Mouse (Mus musculus): ENCODE measurements around the gene Rasgef1b. TPM values are rescaled to one million over a fixed set of nuclear protein-coding genes. Genes with fewer than 3 reads are reported as not detected.

Gene Rasgef1b
- polyA plus RNA-seq, 1 experiment from 2014 or later = 28.6 TPM

GRCm38 (mm10) chr5:99502681-99503080, 226.2 kb downstream of the Rasgef1b start:
- no peak overlapping the region for H3K9ac ChIP-seq (ENCODE audit: low read length)
- WGBS = 89% methylated on average over 9 of the region's 9 CpGs
- ATAC-seq (ENCODE audit: low FRiP score) (no peak), DNase-seq (ENCODE audit: low spot score, missing footprints) (no peak)
- no peak overlapping the region for H3K4me2 ChIP-seq
- H3K27ac ChIP-seq (ENCODE audit: low read depth, low read length) = no peak overlapping the region
- H3K9me3 ChIP-seq (ENCODE audit: control insufficient read depth, low read length) = no peaks in the 10 kb centered on the region
- no peaks in the 10 kb centered on the region for H3K36me3 ChIP-seq (ENCODE audit: control insufficient read depth, insufficient read depth, low read length)
- no peaks in the 10 kb centered on the region for H3K27me3 ChIP-seq (ENCODE audit: control insufficient read depth, insufficient read depth, low read length)
- H3K4me3 ChIP-seq (ENCODE audit: low read depth, low read length) = no peak overlapping the region
- peaks cover 3% of the 10 kb centered on the region; the same call in 1 of the 2 replicates for H3K4me1 ChIP-seq (ENCODE audit: control insufficient read depth, insufficient read depth, low read length)

GRCm38 (mm10) chr5:99499404-99500089, 229.3 kb downstream of the Rasgef1b start:
- Histone ChIP-seq H3K4me3 (ENCODE audit: low read depth, low read length) (no peak overlapping the region), H3K9ac (ENCODE audit: low read length) (no peak overlapping the region), H3K4me1 (ENCODE audit: control insufficient read depth, insufficient read depth, low read length) (peaks cover 9% of the 10 kb centered on the region; the same call in 1 of the 2 replicates), H3K36me3 (ENCODE audit: control insufficient read depth, insufficient read depth, low read length) (no peaks in the 10 kb centered on the region), H3K27ac (ENCODE audit: low read depth, low read length) (no peak overlapping the region), H3K4me2 (no peak overlapping the region), H3K9me3 (ENCODE audit: control insufficient read depth, low read length) (no peaks in the 10 kb centered on the region), H3K27me3 (ENCODE audit: control insufficient read depth, insufficient read depth, low read length) (no peaks in the 10 kb centered on the region)
- DNase-seq (ENCODE audit: low spot score, missing footprints) = no peak
- WGBS = 96% methylated on average over 7 of the region's 7 CpGs
- ATAC-seq (ENCODE audit: low FRiP score) = no peak

GRCm38 (mm10) chr5:99497856-99498255, 231.0 kb downstream of the Rasgef1b start:
- Histone ChIP-seq H3K27ac (ENCODE audit: low read depth, low read length) (no peak overlapping the region), H3K4me3 (ENCODE audit: low read depth, low read length) (no peak overlapping the region), H3K9me3 (ENCODE audit: control insufficient read depth, low read length) (no peaks in the 10 kb centered on the region), H3K4me1 (ENCODE audit: control insufficient read depth, insufficient read depth, low read length) (peaks cover 6% of the 10 kb centered on the region; the same call in 1 of the 2 replicates), H3K4me2 (no peak overlapping the region), H3K27me3 (ENCODE audit: control insufficient read depth, insufficient read depth, low read length) (no peaks in the 10 kb centered on the region; the same call in 1 of the 2 replicates), H3K9ac (ENCODE audit: low read length) (no peak overlapping the region), H3K36me3 (ENCODE audit: control insufficient read depth, insufficient read depth, low read length) (no peaks in the 10 kb centered on the region)
- DNase-seq (ENCODE audit: low spot score, missing footprints) (no peak), ATAC-seq (ENCODE audit: low FRiP score) (no peak)
- WGBS = 81% methylated on average over 11 of the region's 11 CpGs

GRCm38 (mm10) chr5:99496931-99497782, 231.7 kb downstream of the Rasgef1b start:
- ATAC-seq (ENCODE audit: low FRiP score) = no peak
- H3K4me2 ChIP-seq = no peak overlapping the region
- no peak overlapping the region for H3K9ac ChIP-seq (ENCODE audit: low read length)
- no peak for DNase-seq (ENCODE audit: low spot score, missing footprints)
- no peak overlapping the region for H3K4me3 ChIP-seq (ENCODE audit: low read depth, low read length)
- H3K9me3 ChIP-seq (ENCODE audit: control insufficient read depth, low read length) = no peaks in the 10 kb centered on the region
- peaks cover 6% of the 10 kb centered on the region; the same call in 1 of the 2 replicates for H3K4me1 ChIP-seq (ENCODE audit: control insufficient read depth, insufficient read depth, low read length)
- WGBS = 66% methylated on average over 9 of the region's 9 CpGs
- H3K27me3 ChIP-seq (ENCODE audit: control insufficient read depth, insufficient read depth, low read length) = peaks cover under 1% of the 10 kb centered on the region; the same call in 1 of the 2 replicates
- no peak overlapping the region for H3K27ac ChIP-seq (ENCODE audit: low read depth, low read length)
- no peaks in the 10 kb centered on the region for H3K36me3 ChIP-seq (ENCODE audit: control insufficient read depth, insufficient read depth, low read length)

GRCm38 (mm10) chr5:99496157-99496453, 232.8 kb downstream of the Rasgef1b start:
- peaks cover 2% of the 10 kb centered on the region; the same call in 1 of the 2 replicates for H3K27me3 ChIP-seq (ENCODE audit: control insufficient read depth, insufficient read depth, low read length)
- no peaks in the 10 kb centered on the region for H3K36me3 ChIP-seq (ENCODE audit: control insufficient read depth, insufficient read depth, low read length)
- ATAC-seq (ENCODE audit: low FRiP score) (peak; percentile 62), DNase-seq (ENCODE audit: low spot score, missing footprints) (no peak)
- H3K4me2 ChIP-seq = no peak overlapping the region
- H3K9me3 ChIP-seq (ENCODE audit: control insufficient read depth, low read length) = no peaks in the 10 kb centered on the region
- 41% methylated on average over 1 of the region's 1 CpGs for WGBS
- no peak overlapping the region for H3K4me3 ChIP-seq (ENCODE audit: low read depth, low read length)
- peaks cover 6% of the 10 kb centered on the region; the same call in 1 of the 2 replicates for H3K4me1 ChIP-seq (ENCODE audit: control insufficient read depth, insufficient read depth, low read length)
- H3K9ac ChIP-seq (ENCODE audit: low read length) = no peak overlapping the region
- H3K27ac ChIP-seq (ENCODE audit: low read depth, low read length) = no peak overlapping the region

GRCm38 (mm10) chr5:99495354-99496156, 233.3 kb downstream of the Rasgef1b start:
- Histone ChIP-seq H3K27me3 (ENCODE audit: control insufficient read depth, insufficient read depth, low read length) (peaks cover 2% of the 10 kb centered on the region; the same call in 1 of the 2 replicates), H3K9ac (ENCODE audit: low read length) (no peak overlapping the region), H3K36me3 (ENCODE audit: control insufficient read depth, insufficient read depth, low read length) (no peaks in the 10 kb centered on the region), H3K9me3 (ENCODE audit: control insufficient read depth, low read length) (no peaks in the 10 kb centered on the region), H3K4me2 (no peak overlapping the region), H3K27ac (ENCODE audit: low read depth, low read length) (no peak overlapping the region), H3K4me1 (ENCODE audit: control insufficient read depth, insufficient read depth, low read length) (peaks cover 6% of the 10 kb centered on the region; the same call in 1 of the 2 replicates), H3K4me3 (ENCODE audit: low read depth, low read length) (no peak overlapping the region)
- DNase-seq (ENCODE audit: low spot score, missing footprints) (no peak), ATAC-seq (ENCODE audit: low FRiP score) (peak; percentile 58; the same call in 1 of the 2 replicates)
- 79% methylated on average over 10 of the region's 10 CpGs for WGBS

GRCm38 (mm10) chr5:99493861-99494260, 235.0 kb downstream of the Rasgef1b start:
- Histone ChIP-seq H3K27me3 (ENCODE audit: control insufficient read depth, insufficient read depth, low read length) (peaks cover 2% of the 10 kb centered on the region; the same call in 1 of the 2 replicates), H3K36me3 (ENCODE audit: control insufficient read depth, insufficient read depth, low read length) (no peaks in the 10 kb centered on the region), H3K9ac (ENCODE audit: low read length) (no peak overlapping the region), H3K4me2 (no peak overlapping the region), H3K4me1 (ENCODE audit: control insufficient read depth, insufficient read depth, low read length) (peaks cover 6% of the 10 kb centered on the region; the same call in 1 of the 2 replicates), H3K4me3 (ENCODE audit: low read depth, low read length) (no peak overlapping the region), H3K9me3 (ENCODE audit: control insufficient read depth, low read length) (no peaks in the 10 kb centered on the region), H3K27ac (ENCODE audit: low read depth, low read length) (no peak overlapping the region)
- DNase-seq (ENCODE audit: low spot score, missing footprints) (no peak), ATAC-seq (ENCODE audit: low FRiP score) (no peak)
- WGBS = 39% methylated on average over 9 of the region's 9 CpGs

- H3K4me3 ChIP-seq (ENCODE audit: low read depth, low read length) = no peak overlapping the region
- H3K4me2 ChIP-seq = no peak overlapping the region
- peaks cover 2% of the 10 kb centered on the region; the same call in 1 of the 2 replicates for H3K27me3 ChIP-seq (ENCODE audit: control insufficient read depth, insufficient read depth, low read length)
- no peak for ATAC-seq (ENCODE audit: low FRiP score)
- 89% methylated on average over 3 of the region's 3 CpGs for WGBS
- no peak for DNase-seq (ENCODE audit: low spot score, missing footprints)
- H3K27ac ChIP-seq (ENCODE audit: low read depth, low read length) = no peak overlapping the region
- no peaks in the 10 kb centered on the region for H3K36me3 ChIP-seq (ENCODE audit: control insufficient read depth, insufficient read depth, low read length)
- H3K9me3 ChIP-seq (ENCODE audit: control insufficient read depth, low read length) = no peaks in the 10 kb centered on the region
- peaks cover 6% of the 10 kb centered on the region; the same call in 1 of the 2 replicates for H3K4me1 ChIP-seq (ENCODE audit: control insufficient read depth, insufficient read depth, low read length)
- no peak overlapping the region for H3K9ac ChIP-seq (ENCODE audit: low read length)
Observed at GRCm38 (mm10) chr5:99493017-99493416, 235.8 kb downstream of the Rasgef1b start.

All from midbrain, embryonic 11.5 days (tissue).